Mouse (Mus musculus) skeletal muscle tissue, adult 2 months (tissue): ENCODE data around the gene Ccdc91.

Experiments
- DNase-seq: peaks from one replicate; pipeline ENCODE4 v3.0.0-alpha.2; 2012; ENCODE audit warnings: low read depth, low spot score

Gene Ccdc91

DNA sequence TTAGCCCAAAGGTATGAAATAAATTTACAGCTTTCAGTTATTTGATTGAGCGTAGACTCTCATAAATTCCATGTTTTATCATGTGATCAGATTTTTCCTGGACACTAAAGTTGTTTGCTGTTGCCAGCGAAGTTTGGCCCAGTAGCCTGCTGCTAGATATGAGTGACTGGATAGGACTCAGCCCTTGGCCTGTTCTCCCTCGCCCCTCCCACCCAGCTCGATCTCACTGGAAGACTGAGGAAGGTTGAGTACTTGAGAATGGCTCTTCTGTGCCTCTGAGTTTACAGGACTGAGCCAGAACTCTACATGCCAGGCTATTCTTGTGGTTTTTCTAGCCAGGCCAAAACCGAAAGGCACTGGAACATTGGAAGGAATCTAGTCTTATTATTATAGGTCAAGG, 93.6 kb downstream of the Ccdc91 start:
- DNase-seq: peak; percentile 71

DNA sequence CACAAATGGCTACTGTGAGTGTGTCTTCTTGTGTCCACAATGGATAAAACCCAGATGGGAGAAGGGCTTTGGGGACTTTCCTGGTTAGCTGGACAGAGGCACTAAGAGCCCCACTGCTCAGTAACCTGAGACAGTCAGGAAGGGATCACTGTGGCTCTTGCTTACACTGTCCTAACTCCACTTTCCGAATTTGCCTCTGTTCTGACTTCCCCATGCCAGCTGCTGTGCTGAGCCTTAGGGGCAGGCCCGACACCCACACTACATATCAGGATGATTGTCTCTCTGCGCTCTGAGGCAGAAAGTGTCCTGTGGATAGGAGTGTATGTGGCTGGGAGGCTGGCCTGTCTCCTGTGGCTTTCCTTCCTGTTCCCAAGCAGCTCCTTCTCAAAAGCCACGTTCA, 97.5 kb downstream of the Ccdc91 start:
- no peak for DNase-seq

DNA sequence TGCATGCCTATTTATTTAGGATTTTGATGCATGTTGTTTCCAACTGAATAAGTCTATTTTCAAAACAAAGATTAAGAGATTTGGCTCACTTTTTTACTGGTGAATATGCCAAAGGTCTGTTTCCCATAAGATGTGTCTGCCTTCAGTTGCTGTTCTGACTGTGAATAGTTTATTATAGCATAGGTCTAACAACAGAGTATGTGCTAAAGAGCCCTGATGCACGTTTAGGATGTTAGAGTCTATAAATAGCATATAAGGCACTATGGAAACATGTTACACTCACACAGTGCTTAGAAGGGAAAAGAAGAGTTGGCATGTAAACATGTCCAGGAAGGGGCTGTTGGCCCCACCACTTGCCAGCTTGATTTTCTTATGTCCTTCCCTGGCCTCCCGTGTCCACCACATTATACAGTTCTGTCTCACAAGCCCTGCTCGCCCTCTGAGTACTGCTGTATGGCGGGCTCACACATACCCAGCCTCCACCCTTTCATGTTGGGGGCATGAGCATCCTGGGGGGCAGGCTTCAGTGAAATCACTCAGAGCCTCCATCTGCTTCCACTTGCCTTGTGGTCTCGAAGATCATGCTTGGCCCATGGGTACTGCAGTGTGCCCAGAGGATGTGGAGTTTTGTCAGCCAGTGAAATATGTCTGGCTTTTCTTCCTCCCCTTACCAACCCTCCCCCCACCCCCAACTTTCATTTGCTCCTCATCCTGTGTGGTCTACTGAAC, 99.0 kb downstream of the Ccdc91 start:
- DNase-seq: no peak

DNA sequence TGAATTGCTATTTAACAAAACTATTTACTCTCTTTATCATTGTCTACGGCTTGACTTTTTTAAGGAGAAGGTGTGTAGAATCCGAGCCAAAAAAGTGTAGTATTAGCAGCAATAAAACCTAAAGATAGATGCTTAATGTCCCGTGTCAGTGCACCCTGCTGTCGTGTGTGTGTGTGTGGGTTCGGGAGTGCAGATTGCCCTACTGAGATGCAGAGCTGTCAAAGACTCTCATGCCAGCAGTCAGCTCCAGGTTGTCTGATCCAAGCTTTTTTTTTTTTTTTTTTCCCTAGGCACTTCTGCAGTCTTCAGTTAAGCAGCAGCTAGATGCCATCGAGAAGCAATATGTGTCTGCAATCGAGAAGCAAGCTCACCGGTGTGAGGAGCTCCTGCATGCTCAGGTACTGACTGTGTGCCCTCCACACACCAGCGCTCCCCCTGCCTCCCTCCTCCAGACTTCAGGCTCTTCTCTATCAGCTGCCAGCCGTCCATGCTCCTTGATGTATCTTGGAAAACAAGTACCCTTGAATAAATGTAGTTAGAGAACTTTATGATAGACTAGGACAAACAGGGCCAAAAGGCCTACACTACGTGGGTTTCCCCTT, 99.7 kb downstream of the Ccdc91 start:
- DNase-seq: no peak

DNA sequence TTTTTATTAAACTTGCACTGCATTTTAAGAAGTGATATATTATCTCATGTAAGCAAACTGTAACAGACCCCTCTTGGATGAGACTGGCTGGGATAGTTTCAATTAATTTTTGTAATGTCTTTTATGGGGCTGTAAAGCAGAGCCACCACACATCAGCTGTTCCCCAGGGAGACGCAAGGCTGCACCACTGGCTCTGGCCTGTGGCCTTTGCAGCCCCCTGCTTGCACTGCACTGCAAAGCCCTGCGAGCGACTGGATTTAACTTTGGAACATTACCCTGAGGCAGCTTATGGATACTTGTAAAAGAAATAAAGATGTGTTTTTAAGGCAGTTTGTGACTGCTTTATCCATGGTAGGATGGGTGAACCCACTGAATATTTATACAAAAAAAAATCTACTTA, 112.0 kb downstream of the Ccdc91 start:
- DNase-seq: no peak

DNA sequence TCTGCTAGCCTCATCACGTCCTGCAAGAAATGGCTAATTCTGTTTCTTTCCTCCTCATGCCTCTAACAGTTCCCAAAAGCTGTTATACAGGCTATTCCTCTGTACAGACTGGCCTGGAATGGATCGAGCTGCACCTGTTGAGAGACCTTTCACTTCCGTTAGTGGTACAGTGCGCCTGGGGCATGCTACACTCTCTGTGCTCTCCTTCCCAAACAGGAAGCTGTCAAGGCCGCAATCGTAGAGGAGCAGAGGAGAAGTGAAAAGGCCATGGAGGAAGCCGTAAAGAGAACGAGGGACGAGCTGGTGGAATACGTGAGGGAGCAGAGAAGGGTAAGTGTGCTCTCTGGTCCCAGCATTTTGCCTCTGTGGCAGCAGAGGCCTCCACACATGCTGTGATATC, 131.0 kb downstream of the Ccdc91 start:
- DNase-seq: no peak

DNA sequence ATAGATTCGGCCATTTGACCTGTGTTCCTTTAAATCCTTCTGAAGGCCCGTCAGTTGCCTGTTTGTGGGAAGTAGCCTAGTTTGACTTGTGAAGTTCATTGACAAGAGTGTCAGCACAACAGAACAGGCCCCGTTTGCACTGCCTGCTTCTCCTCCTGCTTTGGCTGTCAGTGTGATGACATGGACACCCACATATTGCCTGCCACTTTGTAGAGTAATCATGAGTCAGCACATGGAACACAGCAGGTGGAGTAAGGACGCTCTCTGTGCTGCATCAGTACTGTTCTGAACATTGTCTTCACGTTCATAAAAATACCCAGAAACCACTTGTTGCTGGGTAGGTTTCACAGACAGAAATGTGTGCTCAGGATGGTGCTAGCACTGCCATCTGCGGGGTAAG, 132.0 kb downstream of the Ccdc91 start:
- peak; percentile 34 for DNase-seq

DNA sequence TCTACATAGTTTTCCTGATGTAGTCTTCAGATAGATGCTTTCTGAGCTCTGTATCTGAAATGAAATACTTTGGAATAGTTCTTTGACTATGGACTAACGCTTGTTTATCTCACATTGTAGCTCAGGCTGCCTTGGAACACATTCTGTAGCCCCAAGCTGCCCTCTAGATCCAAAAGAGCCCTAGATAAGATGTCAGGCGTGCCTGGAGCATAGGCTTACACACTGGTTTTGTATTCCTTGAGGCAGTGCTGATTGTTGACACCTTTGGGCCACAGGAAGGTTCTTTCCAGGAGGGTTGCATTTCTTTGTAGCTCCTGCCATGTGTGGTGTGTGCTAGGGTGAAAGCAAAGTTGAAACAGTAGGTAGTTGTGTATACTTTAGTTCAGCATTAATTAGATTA, 139.7 kb downstream of the Ccdc91 start:
- DNase-seq: no peak

DNA sequence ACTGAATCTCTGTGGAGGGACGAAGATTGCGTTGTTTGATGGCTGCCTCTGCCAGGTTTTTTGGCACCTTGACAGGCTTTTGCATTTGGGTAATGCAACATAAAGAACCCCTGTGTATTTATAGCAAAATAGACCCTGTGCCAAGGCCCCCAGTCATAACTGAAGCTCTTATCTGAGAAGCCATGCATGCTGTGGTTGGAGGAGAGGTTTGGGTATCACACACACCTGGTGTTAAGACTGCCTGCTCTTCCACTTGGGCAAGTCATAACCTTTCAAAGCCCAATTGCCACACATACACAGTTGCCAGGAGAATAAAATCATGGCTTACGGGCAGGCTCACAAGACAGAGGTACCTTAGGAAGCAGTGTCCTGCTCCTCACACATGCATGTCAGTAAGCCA, 147.5 kb downstream of the Ccdc91 start:
- DNase-seq: no peak

DNA sequence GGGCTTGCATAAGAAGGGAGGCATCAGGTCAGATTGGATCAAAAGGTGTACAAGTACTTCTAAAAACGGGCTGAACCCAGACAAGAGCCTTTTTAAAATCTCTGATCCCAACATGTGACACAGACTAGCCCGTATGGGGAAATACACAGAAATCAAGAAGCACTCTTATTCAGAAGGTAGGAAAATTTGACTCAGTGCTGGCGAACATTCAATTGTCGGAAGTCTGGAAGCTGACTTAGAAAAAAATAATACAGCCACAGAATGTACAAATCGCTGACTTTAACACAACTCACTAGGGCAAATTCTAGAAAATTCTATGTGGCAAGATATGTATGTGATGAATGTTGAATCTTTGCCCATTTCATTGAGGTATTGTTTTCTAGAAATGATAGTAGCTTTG, 160.8 kb downstream of the Ccdc91 start:
- peak; percentile 27 for DNase-seq

DNA sequence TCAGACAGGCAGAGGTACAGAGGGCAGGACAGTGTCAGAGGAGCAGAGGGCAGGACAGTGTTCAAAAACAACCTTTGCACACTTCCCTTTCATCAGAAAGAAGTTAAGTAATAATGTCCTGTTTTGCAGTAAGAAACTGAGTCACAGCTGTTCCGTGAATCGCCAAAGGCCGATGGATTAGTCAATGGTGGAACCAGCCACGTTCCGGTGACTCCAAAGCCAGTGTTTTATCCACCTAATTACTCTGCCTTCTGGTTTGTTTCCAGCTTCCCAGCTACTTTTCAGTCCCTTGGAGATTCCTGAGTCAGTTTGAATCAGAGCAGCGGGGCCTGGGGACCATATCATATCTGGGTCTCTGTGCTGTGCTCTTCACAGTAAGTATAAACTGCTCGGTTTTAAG, 168.2 kb downstream of the Ccdc91 start:
- no peak for DNase-seq

DNA sequence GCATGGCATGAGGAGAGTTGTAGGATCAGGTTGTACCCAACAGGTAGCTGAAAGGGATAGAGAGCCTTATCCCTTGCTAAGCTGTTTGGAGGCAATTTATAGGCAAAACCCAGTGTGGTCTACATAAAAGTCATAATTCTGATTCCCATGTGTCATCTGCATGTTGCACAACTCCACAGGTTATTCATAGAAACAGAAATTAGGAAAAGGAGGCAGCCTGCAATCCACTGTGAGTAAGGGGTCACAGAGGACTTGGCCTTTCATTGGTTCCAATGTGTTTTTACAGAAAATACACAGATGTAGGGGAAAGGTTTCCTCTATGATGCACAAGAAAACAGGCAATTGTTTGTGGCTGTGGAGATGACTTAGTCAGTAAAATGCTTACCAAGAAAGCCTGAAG, 168.8 kb downstream of the Ccdc91 start:
- no peak for DNase-seq

DNA sequence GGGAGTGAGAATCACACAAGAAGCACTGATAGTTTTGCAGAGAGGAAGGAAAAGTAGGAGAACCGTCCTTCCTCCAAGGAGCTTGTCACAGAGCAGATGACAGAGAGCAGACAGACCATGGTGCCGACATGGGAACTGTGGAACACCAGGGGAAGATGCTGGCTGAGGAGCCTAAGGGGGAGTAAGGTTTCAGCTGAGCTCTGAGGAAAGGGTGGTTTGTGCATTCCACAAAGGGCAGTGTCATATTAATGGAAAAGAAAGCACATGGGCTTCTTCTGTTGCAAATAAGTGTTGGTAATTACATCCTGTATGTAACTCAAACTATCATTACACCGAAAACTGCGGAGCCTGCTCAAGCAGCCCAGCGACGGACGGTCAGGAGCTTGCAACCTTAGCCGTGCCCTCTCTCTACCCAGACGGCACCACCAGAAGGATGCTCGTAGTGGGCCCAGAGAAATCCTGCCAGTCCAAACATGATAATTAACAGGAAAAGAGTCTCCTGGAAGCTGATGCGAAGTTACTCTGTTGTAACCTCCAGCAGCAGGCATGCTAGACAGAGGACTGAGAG, 170.9 kb downstream of the Ccdc91 start:
- DNase-seq: peak; percentile 73

DNA sequence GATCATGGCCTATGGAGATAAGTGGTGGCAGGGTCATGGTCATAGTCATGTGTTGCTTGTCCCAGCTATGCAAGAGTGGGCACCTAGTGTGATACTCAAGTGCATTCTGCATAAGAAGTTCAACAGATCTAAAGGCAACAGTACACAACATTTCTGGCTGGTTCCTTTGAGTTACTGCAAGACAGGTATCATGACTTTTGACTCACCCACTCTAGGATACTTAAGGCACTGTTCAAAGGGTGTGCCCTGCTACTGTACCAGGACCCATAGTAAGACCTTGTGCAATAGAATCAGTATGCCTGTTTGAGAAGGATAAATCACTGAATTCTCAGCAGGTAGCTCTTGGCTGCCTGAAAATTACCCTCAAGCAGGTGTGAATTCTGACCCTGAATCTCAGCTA, 182.4 kb downstream of the Ccdc91 start:
- DNase-seq: no peak

DNA sequence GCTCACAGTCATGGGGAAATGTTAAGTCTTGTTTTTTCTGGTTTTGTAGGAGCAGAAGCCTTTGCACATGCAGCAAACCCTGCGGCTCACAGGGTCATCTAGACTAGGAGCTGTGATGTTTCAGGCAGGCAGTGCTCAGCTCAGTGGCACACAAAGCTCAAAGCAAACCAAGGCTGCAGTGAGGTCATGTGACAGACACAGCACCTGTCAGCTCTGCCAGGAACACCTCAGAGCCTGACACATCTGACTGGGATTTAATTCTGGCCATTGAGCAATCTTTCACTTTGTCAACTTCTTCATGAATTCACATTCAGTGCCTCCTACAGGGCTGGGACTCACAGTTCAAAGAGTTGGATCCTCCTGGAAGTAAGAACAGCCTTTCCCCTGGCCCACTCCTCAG, 185.1 kb downstream of the Ccdc91 start:
- DNase-seq: no peak

DNA sequence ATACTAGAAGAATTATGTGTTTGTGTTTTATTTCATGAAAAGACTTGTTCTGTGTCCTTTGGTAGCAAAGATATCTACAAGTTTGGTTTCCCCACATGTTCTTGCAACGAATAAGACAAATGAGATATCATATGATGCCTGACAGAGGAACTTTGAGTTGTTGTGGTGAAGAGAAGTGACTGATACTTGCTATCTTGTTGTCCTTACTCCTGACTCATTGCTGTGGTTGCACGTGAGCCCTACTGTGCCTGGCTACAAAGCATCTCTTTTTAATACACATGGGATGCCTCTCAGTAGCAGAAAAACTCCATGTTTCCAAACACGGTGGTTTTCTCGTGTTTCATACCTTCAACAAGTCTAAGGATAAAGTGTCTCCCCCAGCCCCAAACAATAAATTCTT, 186.2 kb downstream of the Ccdc91 start:
- no peak for DNase-seq

DNA sequence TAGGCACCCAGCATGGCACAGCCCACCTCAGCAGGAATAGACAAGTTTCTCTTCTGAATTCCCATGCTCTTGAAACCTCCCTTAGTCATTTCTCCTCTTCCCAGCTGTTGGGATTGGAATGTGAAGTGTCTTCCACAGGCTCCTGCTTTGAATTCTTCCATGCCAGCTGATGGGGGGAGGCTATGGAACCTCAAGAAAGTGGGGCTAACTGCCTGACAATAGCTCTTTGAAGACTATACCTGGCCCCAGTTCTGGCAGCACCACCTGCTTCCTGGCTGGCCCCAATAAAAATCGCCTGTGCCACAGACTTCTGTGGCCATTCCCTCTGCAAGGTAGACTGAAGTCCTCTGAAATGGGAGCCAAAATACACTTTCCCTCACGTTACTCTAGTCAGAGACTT, 187.0 kb downstream of the Ccdc91 start:
- no peak for DNase-seq

DNA sequence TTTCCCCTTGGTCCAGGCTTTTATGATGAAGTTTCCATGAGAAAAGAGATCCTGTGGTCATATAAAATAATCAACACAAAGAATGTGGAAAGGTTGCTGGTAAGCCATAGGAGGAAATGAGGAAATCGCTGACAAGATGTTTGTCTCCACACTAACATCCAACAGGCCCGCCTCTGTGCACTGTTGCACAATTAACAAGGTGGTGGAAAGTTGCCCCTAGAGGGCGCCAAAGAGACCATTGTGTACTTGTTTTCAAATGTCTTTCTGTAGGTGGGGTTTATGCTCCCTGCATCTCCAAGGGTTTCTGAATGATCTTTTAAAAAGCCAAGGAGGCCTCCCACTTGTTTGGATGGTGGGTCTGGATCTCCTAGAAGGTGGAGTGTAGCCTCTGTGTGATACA, 188.7 kb downstream of the Ccdc91 start:
- no peak for DNase-seq

DNA sequence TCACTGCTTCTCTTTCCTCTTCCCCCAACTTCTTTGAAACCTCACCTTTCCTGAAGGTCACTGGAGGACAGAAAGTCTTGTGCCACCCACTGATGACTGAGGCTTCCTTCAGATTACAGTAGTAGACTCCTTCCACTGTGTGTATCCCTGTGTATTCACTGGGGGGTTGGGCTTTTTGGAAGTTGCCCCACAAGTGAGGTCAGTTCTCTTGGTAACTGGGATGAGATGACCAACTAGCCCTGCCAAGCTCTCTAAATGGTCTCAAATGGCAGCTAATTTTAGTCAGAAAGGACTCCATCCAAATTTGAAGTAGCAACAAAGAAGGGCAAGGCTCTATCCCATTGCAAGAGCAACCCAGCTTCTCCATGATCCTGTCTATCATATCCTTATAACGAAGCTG, 195.7 kb downstream of the Ccdc91 start:
- DNase-seq: peak; percentile 86

DNA sequence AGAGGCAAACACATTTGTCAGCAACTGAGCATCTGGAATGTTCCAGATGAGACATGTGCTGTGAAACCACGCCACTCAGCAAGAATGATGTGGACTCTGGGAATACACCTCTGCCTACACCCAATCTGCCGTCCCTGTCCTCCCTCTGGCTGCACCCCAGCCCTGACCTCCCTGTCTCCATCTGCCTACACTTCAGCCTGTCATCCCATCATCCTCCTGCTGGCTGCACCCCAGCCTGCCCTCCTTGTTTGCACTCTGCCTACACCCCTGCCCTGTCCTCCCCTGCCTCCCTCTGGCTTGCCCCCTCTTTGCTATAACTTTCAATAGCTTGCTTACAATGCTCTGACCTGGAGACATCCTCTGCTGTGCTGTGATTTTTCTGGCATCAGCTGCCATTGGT, 196.9 kb downstream of the Ccdc91 start:
- DNase-seq: no peak

DNA sequence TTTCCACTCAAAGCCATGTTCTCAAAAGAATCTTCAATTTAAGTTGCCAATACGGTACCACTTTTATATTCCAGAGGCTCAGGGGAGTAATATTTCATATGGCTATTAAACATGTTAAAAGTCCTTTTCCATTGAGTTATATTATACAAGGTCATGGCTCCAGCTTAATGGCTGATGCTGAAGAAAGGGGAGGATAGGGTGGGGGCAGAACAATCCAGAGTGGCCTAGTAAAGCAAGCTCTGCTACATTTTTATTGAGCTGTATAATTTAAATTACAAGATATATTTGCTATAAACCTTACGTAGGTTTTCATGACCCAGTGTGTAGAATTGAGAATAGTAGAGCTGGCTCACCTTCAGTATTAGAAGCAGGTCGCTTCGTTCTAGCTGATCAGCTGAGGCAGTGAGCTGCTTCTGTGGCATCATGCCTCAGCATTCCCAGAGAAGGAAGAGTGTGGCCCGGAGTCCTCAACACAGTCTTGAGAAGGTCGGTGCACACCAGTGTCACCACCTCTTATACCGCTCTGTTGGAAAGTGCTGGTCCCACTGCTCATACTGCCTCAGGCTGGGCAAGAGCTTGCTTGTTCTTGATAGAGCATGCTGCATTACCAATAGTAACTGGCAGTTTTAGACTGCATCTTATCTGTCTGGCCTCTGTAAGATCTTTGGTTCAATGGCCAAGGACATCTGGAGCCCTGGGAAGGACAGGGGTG, 199.6 kb downstream of the Ccdc91 start:
- no peak for DNase-seq

DNA sequence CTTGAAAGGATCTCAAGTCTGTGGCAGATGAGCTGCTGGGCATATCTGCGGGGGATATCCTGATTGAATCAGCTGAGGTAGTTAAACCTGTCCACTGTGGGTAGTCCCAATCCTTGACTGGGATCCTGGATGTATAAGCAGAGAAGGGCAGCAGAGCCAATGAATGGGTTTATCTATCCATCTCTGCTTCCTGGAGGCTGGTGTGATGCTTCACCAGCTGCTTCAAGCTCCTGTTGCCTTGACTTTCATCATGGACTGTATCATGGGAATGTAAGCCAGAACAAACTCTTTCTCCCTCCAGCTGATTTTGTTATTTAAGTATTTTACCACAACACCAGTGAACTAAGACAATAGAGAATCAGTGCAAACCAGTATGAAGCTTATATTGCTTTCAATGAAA, 200.6 kb downstream of the Ccdc91 start:
- DNase-seq: no peak
